Mouse (Mus musculus) bone marrow, adult 2 months (tissue): ENCODE measurements around the gene Cds2.

Source experiments
- CTCF ChIP-seq: fragments of 200-500 bp; IDR thresholded peaks from 2 replicates; pipeline ENCODE4 v1.5.1; 2011; ENCODE audit warnings: low read length, control low read depth; ENCODE audit not compliant: control insufficient read depth, insufficient read depth
- POLR2A ChIP-seq: fragments of 200-500 bp; IDR thresholded peaks from 2 replicates; pipeline ENCODE4 v1.6.1; 2011; ENCODE audit warnings: low read depth, mild to moderate bottlenecking, control low read depth, low read length, borderline replicate concordance; ENCODE audit not compliant: control insufficient read depth

DNA sequence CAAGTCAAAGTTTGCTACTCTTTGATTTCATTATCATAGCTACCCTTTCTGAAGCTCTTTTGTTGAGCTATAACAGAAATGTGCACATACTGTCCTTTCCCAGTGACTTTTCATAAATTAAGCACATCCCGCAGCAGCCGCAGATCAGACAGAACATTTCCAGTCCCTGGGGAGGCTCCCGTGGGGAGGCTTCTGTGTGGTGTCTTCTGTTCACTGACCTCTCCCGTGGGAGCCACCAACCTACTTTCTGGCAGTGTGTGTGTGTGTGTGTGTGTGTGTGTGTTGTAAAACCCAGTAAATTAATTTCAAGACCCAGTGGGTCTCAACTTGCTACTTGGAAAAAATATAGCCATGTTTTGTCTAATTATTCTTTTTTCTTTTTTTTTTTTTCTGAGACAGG, 17.0 kb downstream of the Cds2 start:
- TF ChIP-seq POLR2A (no peak), CTCF (no peak)
